Mouse (Mus musculus) hindbrain, embryonic 14.5 days (tissue): ENCODE data around the gene Samd4. TPM values are rescaled to one million over a fixed set of nuclear protein-coding genes. Genes with fewer than 3 reads are reported as not detected.

Source experiments
- ATAC-seq: fragments of 200-750 bp; cut with Nextera tagmentation; 2 replicates; pipeline ENCODE4 v1.8.0; 2017; ENCODE audit warnings: moderate number of reproducible peaks, mild to moderate bottlenecking, moderate TSS enrichment, moderate library complexity; ENCODE audit not compliant: low FRiP score
- DNase-seq: peaks from one replicate; pipeline ENCODE4 v3.0.0-alpha.2; 2015; ENCODE audit warnings: low spot score
- H3K27ac ChIP-seq: fragments of 300-500 bp; sonication (generic); 2 replicates; pipeline ENCODE4 v1.5.1; 2014; ENCODE audit warnings: mild to moderate bottlenecking, moderate library complexity
- H3K27me3 ChIP-seq: fragments of 300-500 bp; sonication (generic); 2 replicates; pipeline ENCODE4 v1.6.1; 2014; ENCODE audit warnings: mild to moderate bottlenecking, low read length, mixed read lengths; ENCODE audit not compliant: control insufficient read depth, insufficient read depth
- H3K36me3 ChIP-seq: fragments of 300-500 bp; sonication (generic); replicated peaks from 2 replicates; pipeline ENCODE4 v1.6.1; 2014; ENCODE audit not compliant: control insufficient read depth, insufficient read depth
- H3K4me1 ChIP-seq: fragments of 300-500 bp; sonication (generic); replicated peaks from 2 replicates; pipeline ENCODE4 v1.6.1; 2014; ENCODE audit warnings: antibody characterized with exemption, low read length, mixed read lengths; ENCODE audit not compliant: control insufficient read depth, insufficient read depth
- H3K4me2 ChIP-seq: fragments of 300-500 bp; sonication (generic); replicated peaks from 2 replicates; pipeline ENCODE4 v1.6.1; 2014; ENCODE audit warnings: mild to moderate bottlenecking, moderate library complexity
- H3K4me3 ChIP-seq: fragments of 300-500 bp; sonication (generic); replicated peaks from 2 replicates; pipeline ENCODE4 v1.5.1; 2014; ENCODE audit warnings: mild to moderate bottlenecking, low read length
- H3K9ac ChIP-seq: fragments of 300-500 bp; sonication (generic); 2 replicates; pipeline ENCODE4 v1.6.1; 2014
- H3K9me3 ChIP-seq: fragments of 300-500 bp; sonication (generic); 2 replicates; pipeline ENCODE4 v1.6.1; 2016; ENCODE audit warnings: low read length; ENCODE audit not compliant: control insufficient read depth
- WGBS: fragments of 180-500 bp; shearing (Covaris S2); extraction: QIAGEN DNeasy Blood & Tissue Kit; methylation state at CpG from one replicate; pipeline ENCODE4 v1.1.7; 2014; 5-methylcytosine and 5-hydroxymethylcytosine counted together
- polyA plus RNA-seq: library from polyadenylated mRNA; unstranded; fragments of >200 nt; fragmentation: Nextera tagmentation; extraction: Ambion mirVana; gene quantifications from 2 replicates; pipeline ENCODE4 v1.2.1, GENCODE M21; 2014

Gene Samd4
- polyA plus RNA-seq, 1 experiment from 2014 or later, result 3.1 TPM

DNA sequence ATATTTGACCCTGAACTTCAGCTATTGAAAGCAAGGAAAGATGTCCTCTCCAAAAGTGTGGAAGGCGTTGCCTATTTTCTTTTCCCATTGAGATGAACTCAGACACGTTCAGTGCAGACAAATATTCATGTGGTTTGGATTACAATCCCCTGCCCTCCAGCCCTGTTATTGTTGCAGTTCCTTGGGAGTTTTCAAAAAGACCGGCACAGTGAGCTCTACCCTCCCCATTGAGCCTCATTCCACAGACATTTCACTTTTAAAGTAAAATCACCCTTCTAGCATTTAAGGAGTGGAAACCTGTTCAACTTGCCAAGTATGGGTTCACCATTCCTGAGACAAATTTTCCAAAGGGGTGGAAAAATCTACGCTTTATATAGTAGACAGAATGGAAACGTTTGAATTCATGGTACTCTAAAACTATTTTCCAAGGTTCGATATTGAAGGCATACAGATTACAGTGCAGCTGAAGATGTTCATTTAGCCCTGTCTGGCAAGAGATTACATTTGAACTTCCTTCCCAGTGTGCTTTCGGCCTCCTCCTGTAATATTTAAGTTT lies 76.6 kb downstream of the Samd4 start:
- 76% methylated on average over 7 of the region's 7 CpGs for WGBS
- H3K27me3 ChIP-seq, result no peaks in the 10 kb centered on the region
- no peak overlapping the region for H3K27ac ChIP-seq
- no peak overlapping the region for H3K4me2 ChIP-seq
- ATAC-seq (no peak), DNase-seq (no peak)
- H3K4me1 ChIP-seq, result no peaks in the 10 kb centered on the region
- no peaks in the 10 kb centered on the region for H3K36me3 ChIP-seq
- H3K9ac ChIP-seq, result no peak overlapping the region
- no peak overlapping the region for H3K4me3 ChIP-seq
- H3K9me3 ChIP-seq, result no peaks in the 10 kb centered on the region

DNA sequence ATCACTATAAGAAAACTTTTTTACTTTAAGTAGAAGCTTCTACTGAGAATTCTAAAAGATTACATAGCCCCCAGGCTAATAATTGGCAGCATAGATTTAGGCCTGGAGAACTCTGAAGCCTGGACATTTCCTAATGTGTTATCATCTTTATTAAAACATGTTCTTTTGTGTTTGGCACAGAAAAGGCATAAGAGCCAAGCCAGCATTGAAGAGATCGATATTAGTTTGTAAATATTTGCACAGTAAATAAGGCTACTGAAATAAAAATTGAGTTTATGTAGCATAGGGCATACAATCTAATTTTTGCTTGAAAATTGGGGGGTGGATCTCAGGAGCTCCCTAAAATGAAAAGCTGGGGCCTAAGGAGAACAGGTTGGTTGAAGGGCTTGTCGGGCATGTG lies 77.2 kb downstream of the Samd4 start:
- Histone ChIP-seq H3K4me1 (no peaks in the 10 kb centered on the region), H3K36me3 (no peaks in the 10 kb centered on the region), H3K9ac (no peak overlapping the region), H3K4me3 (no peak overlapping the region), H3K27me3 (no peaks in the 10 kb centered on the region), H3K4me2 (no peak overlapping the region), H3K9me3 (no peaks in the 10 kb centered on the region), H3K27ac (no peak overlapping the region)
- 93% methylated on average over 2 of the region's 2 CpGs for WGBS
- no peak for DNase-seq
- ATAC-seq, result no peak

- 84% methylated on average over 5 of the region's 5 CpGs for WGBS
- no peaks in the 10 kb centered on the region for H3K27me3 ChIP-seq
- no peak overlapping the region for H3K4me3 ChIP-seq
- H3K27ac ChIP-seq, result no peak overlapping the region
- H3K9me3 ChIP-seq, result no peaks in the 10 kb centered on the region
- H3K36me3 ChIP-seq, result no peaks in the 10 kb centered on the region
- H3K9ac ChIP-seq, result no peak overlapping the region
- ATAC-seq (no peak), DNase-seq (no peak)
- H3K4me2 ChIP-seq, result no peak overlapping the region
- no peaks in the 10 kb centered on the region for H3K4me1 ChIP-seq
Measured at GRCm38 (mm10) chr14:46962832-46963231, 80.2 kb downstream of the Samd4 start.

GRCm38 (mm10) chr14:46964074-46964872 lies 81.6 kb downstream of the Samd4 start:
- no peaks in the 10 kb centered on the region for H3K27me3 ChIP-seq
- 92% methylated on average over 2 of the region's 2 CpGs for whole genome bisulfite sequencing
- H3K9ac ChIP-seq, result no peak overlapping the region
- ATAC-seq, result no peak
- no peak overlapping the region for H3K27ac ChIP-seq
- no peak overlapping the region for H3K4me3 ChIP-seq
- H3K9me3 ChIP-seq, result no peaks in the 10 kb centered on the region
- no peak overlapping the region for H3K4me2 ChIP-seq
- DNase-seq, result no peak
- H3K36me3 ChIP-seq, result no peaks in the 10 kb centered on the region
- no peaks in the 10 kb centered on the region for H3K4me1 ChIP-seq

DNA sequence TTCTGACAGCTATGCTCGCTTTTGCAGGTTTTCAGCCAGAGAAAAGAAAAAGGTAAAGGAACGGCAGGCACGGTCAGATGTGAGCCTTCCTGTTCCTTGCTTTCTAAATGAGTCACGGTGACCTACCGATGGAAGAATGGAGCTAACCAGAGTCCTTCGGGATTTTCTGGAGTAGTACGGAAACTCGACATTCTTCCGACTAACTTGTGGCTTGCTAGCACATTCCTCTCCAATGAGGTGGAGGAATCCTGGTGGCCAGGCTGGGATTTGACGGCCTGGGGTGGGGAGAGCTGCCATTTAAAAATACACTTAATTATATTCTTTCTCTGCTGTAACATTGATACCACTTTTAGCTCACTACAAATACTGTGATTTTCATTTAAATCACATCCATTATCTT lies 83.6 kb downstream of the Samd4 start:
- H3K4me3 ChIP-seq, result no peak overlapping the region
- WGBS, result 80% methylated on average over 10 of the region's 10 CpGs
- no peak for ATAC-seq
- no peak overlapping the region for H3K27ac ChIP-seq
- H3K4me2 ChIP-seq, result no peak overlapping the region
- H3K9ac ChIP-seq, result no peak overlapping the region
- H3K27me3 ChIP-seq, result no peaks in the 10 kb centered on the region
- no peaks in the 10 kb centered on the region for H3K9me3 ChIP-seq
- no peak for DNase-seq
- H3K36me3 ChIP-seq, result no peaks in the 10 kb centered on the region
- H3K4me1 ChIP-seq, result no peaks in the 10 kb centered on the region

- WGBS, result 57% methylated on average over 11 of the region's 11 CpGs
- Histone ChIP-seq H3K27ac (no peak overlapping the region), H3K4me3 (no peak overlapping the region), H3K27me3 (no peaks in the 10 kb centered on the region), H3K4me1 (no peaks in the 10 kb centered on the region), H3K36me3 (no peaks in the 10 kb centered on the region), H3K9me3 (no peaks in the 10 kb centered on the region), H3K9ac (no peak overlapping the region), H3K4me2 (no peak overlapping the region)
- ATAC-seq (no peak), DNase-seq (no peak)
Measured at GRCm38 (mm10) chr14:46968046-46968445, 85.4 kb downstream of the Samd4 start.

GRCm38 (mm10) chr14:46970673-46971072 lies 88.0 kb downstream of the Samd4 start:
- DNase-seq, result peak; percentile 68
- H3K4me2 ChIP-seq, result no peak overlapping the region
- H3K27me3 ChIP-seq, result no peaks in the 10 kb centered on the region
- H3K4me3 ChIP-seq, result no peak overlapping the region
- peak; percentile 59; the same call in 1 of the 2 replicates for ATAC-seq
- H3K27ac ChIP-seq, result no peak overlapping the region
- 62% methylated on average over 3 of the region's 3 CpGs for WGBS
- no peaks in the 10 kb centered on the region for H3K9me3 ChIP-seq
- H3K9ac ChIP-seq, result no peak overlapping the region
- no peaks in the 10 kb centered on the region for H3K36me3 ChIP-seq
- no peaks in the 10 kb centered on the region for H3K4me1 ChIP-seq

GRCm38 (mm10) chr14:46971802-46972201 lies 89.1 kb downstream of the Samd4 start:
- ATAC-seq (no peak), DNase-seq (no peak)
- Histone ChIP-seq H3K9ac (no peak overlapping the region), H3K9me3 (no peaks in the 10 kb centered on the region), H3K4me3 (no peak overlapping the region), H3K27me3 (no peaks in the 10 kb centered on the region), H3K4me1 (no peaks in the 10 kb centered on the region), H3K36me3 (no peaks in the 10 kb centered on the region), H3K4me2 (no peak overlapping the region), H3K27ac (no peak overlapping the region)
- WGBS, result 88% methylated on average over 2 of the region's 2 CpGs

GRCm38 (mm10) chr14:46974874-46975273 lies 92.2 kb downstream of the Samd4 start:
- Histone ChIP-seq H3K36me3 (no peaks in the 10 kb centered on the region), H3K4me1 (no peaks in the 10 kb centered on the region), H3K9ac (no peak overlapping the region), H3K9me3 (no peaks in the 10 kb centered on the region), H3K4me3 (no peak overlapping the region), H3K4me2 (no peak overlapping the region), H3K27ac (no peak overlapping the region), H3K27me3 (no peaks in the 10 kb centered on the region)
- ATAC-seq (no peak), DNase-seq (no peak)
- WGBS, result 70% methylated on average over 9 of the region's 9 CpGs
